Mouse (Mus musculus) G1E (cell line): ENCODE results near the gene Adamts13.

Source experiments
- CTCF ChIP-seq: IDR thresholded peaks from 2 replicates; pipeline ENCODE4 v1.5.1; 2012; ENCODE audit warnings: low read depth, low read length, inconsistent platforms, mixed read lengths
- GATA1 ChIP-seq: IDR thresholded peaks from 2 replicates; pipeline ENCODE4 v1.6.1; 2012; ENCODE audit warnings: borderline replicate concordance, low read length, inconsistent platforms, mixed read lengths
- GATA2 ChIP-seq: IDR thresholded peaks from 2 replicates; pipeline ENCODE4 v1.6.1; 2012; ENCODE audit warnings: low read depth, low read length, inconsistent platforms, borderline replicate concordance
- POLR2AphosphoS5 ChIP-seq: IDR thresholded peaks from 2 replicates; pipeline ENCODE4 v1.6.1; 2012; ENCODE audit warnings: low read depth, low read length, inconsistent platforms; ENCODE audit not compliant: insufficient replicate concordance
- TAL1 ChIP-seq: conservative IDR thresholded peaks from 2 replicates; pipeline ENCODE4 v1.6.1; 2012; ENCODE audit warnings: low read depth, low read length, inconsistent platforms, mixed read lengths

- TF ChIP-seq CTCF: no peak
- TF ChIP-seq GATA1: no peak
- TF ChIP-seq POLR2AphosphoS5: no peak
- no peak for TF ChIP-seq TAL1
- TF ChIP-seq GATA2: no peak
These were observed 11.4 kb downstream of the Adamts13 start for GRCm38 (mm10) chr2:26984640-26985039.
